Mouse (Mus musculus): ENCODE measurements around the gene Fam84b. TPM values are rescaled to one million over a fixed set of nuclear protein-coding genes. Genes with fewer than 3 reads are reported as not detected.
A peak's percentile ranks its signal among the peaks of the same experiment; 100 is the strongest.

The Fam84b gene
- 9.6 and 11.9 TPM in 2 replicates for polyA plus RNA-seq (2015; fragmentation: Nextera tagmentation; extraction: Ambion mirVana)

DNA sequence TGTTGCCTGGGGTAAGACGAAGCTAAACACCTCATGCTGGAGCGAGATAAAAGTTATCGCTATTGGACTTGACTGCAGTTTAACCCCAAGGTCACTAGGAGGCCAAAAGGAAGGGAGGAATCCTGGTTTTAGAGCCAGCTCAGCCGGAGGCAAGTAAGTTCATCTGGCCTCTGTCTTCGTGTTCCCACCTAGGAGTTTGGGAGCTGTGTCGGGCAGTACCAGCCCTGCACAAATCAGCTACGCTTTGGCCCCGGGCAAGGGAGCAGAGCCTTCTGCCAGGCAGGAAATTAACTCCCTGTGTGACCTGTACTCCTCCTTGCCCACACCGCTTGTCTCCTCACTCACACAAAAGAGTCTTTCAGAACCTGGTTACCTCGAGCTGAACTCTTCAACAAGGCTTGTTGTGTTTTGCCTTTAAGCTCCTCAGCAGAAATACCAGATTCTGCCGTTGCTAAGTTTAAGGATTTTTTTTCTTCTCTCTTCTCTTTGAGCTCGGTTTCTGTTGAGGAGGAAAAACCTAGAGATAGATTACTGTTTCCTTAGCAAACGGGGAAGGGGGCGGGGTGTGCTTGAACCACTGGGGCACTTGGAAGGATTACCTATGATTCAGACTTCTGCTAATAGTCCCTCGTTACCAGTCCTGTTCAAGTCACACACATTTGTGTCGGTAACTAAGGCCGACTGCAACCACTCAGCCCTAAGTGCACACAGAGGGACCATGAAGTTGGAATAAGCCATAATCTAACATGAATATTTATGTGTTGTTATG is at the start of gene Fam84b:
Gene Fam84b, minus strand, starts transcription at position 548 of the 769 bp plus-strand sequence.
- H3K9ac ChIP-seq = no peak within 1 kb of the TSS
- peaks cover 26% of the 10 kb centered on the region for H3K4me1 ChIP-seq
- H3K27ac ChIP-seq = peak within 1 kb of the TSS; percentile 41
- H3K27me3 ChIP-seq = no peaks in the 10 kb centered on the region
- no peaks in the 10 kb centered on the region for H3K36me3 ChIP-seq
- no peak within 1 kb of the TSS for H3K4me3 ChIP-seq
- 6% methylated on average over 17 of the region's 17 CpGs for WGBS
- ATAC-seq (ENCODE audit: insufficient number of reproducible peaks, insufficient read depth, low FRiP score, low TSS enrichment, low read depth) = peak; percentile 82
- H3K4me2 ChIP-seq = peak within 1 kb of the TSS; percentile 10
- no peaks in the 10 kb centered on the region for H3K9me3 ChIP-seq

DNA sequence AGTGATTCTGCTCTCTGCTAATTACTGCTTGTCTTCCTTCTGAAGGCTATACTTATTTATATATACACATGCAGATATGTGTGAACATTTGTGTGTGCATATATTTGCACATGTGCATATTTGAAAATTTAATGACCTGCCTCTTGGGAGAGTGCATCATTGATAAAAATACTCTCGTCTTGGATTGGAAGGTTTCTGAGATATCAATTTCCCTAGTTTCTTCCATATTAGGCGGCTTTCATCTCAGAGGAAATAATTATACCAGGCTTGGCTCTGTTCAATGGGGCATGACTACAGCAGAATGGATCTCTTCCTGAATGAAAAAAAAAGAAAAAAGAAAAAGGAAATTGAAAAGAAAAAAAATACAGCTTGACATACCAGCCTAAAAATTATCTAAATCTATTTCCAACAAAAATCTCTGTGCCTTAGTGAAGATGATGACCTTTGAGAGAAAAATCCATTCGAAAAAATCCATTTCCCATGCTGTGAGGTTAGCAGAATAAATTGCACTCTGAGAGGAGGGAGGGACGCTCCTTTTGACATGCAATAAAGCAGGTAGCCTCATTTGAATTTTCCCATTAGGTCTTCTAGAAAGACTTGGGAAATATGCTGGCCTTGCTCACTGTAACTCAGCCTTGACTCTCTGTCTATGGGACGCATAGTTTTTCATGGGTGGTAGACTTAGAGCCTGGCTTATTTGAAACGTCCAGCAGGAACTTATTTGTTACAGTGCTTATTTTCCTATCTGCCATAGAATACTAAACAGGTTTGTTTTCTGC is 44.8 kb upstream of the Fam84b start:
- no peak for ATAC-seq (ENCODE audit: insufficient number of reproducible peaks, insufficient read depth, low FRiP score, low TSS enrichment, low read depth)
- Histone ChIP-seq H3K4me2 (no peak overlapping the region), H3K9me3 (no peaks in the 10 kb centered on the region), H3K27me3 (no peaks in the 10 kb centered on the region), H3K4me3 (no peak overlapping the region), H3K4me1 (no peaks in the 10 kb centered on the region), H3K9ac (no peak overlapping the region), H3K36me3 (no peaks in the 10 kb centered on the region), H3K27ac (no peak overlapping the region)
- 59% methylated on average over 6 of the region's 6 CpGs for WGBS

- Histone ChIP-seq H3K4me3 (no peak overlapping the region), H3K36me3 (no peaks in the 10 kb centered on the region), H3K4me2 (no peak overlapping the region), H3K9me3 (no peaks in the 10 kb centered on the region), H3K27me3 (no peaks in the 10 kb centered on the region), H3K27ac (no peak overlapping the region), H3K4me1 (peaks cover 8% of the 10 kb centered on the region; the same call in 1 of the 2 replicates), H3K9ac (no peak overlapping the region)
- ATAC-seq (ENCODE audit: insufficient number of reproducible peaks, insufficient read depth, low FRiP score, low TSS enrichment, low read depth) = no peak
- WGBS = 86% methylated on average over 2 of the region's 2 CpGs
Measured at GRCm38 (mm10) chr15:60896040-60896439, 42.5 kb upstream of the Fam84b start.

GRCm38 (mm10) chr15:60892976-60893463 is 39.4 kb upstream of the Fam84b start:
- ATAC-seq (ENCODE audit: insufficient number of reproducible peaks, insufficient read depth, low FRiP score, low TSS enrichment, low read depth) = no peak
- H3K36me3 ChIP-seq = no peaks in the 10 kb centered on the region
- H3K4me3 ChIP-seq = no peak overlapping the region
- no peak overlapping the region for H3K4me2 ChIP-seq
- H3K9me3 ChIP-seq = no peaks in the 10 kb centered on the region
- peaks cover 12% of the 10 kb centered on the region; the same call in 1 of the 2 replicates for H3K4me1 ChIP-seq
- no peak overlapping the region for H3K27ac ChIP-seq
- WGBS = 65% methylated on average over 3 of the region's 3 CpGs
- no peak overlapping the region for H3K9ac ChIP-seq
- H3K27me3 ChIP-seq = no peaks in the 10 kb centered on the region

GRCm38 (mm10) chr15:60888724-60889123 is 35.1 kb upstream of the Fam84b start:
- no peak for ATAC-seq (ENCODE audit: insufficient number of reproducible peaks, insufficient read depth, low FRiP score, low TSS enrichment, low read depth)
- WGBS = 87% methylated on average over 2 of the region's 2 CpGs
- no peaks in the 10 kb centered on the region for H3K36me3 ChIP-seq

GRCm38 (mm10) chr15:60875721-60876120 is 22.1 kb upstream of the Fam84b start:
- Histone ChIP-seq H3K36me3 (no peaks in the 10 kb centered on the region), H3K9me3 (no peaks in the 10 kb centered on the region), H3K9ac (no peak overlapping the region), H3K27me3 (no peaks in the 10 kb centered on the region), H3K4me2 (no peak overlapping the region), H3K4me1 (no peaks in the 10 kb centered on the region), H3K4me3 (no peak overlapping the region), H3K27ac (no peak overlapping the region)
- WGBS = 82% methylated on average over 6 of the region's 6 CpGs
- no peak for ATAC-seq (ENCODE audit: insufficient number of reproducible peaks, insufficient read depth, low FRiP score, low TSS enrichment, low read depth)

More at GRCm38 (mm10) chr15:60888724-60889123, 35.1 kb upstream of the Fam84b start:
- no peak overlapping the region for H3K4me3 ChIP-seq
- no peak overlapping the region for H3K9ac ChIP-seq
- H3K4me2 ChIP-seq = no peak overlapping the region
- H3K27me3 ChIP-seq = no peaks in the 10 kb centered on the region
- H3K27ac ChIP-seq = no peak overlapping the region
- H3K9me3 ChIP-seq = no peaks in the 10 kb centered on the region
- peaks cover 12% of the 10 kb centered on the region; the same call in 1 of the 2 replicates for H3K4me1 ChIP-seq

DNA sequence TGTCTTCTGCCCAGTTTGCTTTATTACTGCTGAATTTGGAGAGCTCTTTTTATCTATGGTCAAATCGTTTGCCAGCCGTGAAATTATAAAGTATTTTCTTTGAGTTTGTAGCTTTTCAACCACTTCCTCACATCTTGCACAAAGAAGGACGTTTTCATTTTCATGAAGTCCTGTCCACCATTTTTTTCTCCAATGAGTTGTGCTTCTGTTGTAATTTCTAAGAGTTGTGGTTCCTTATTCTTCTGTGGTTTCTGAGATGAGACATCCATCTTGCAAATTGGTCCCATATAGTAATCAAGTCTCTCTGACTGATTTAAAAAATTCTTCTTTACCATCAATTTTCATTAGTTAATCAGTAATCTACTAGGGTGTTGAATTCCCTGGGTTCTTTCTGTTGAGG is 8.8 kb upstream of the Fam84b start:
- Histone ChIP-seq H3K9ac (no peak overlapping the region), H3K36me3 (no peaks in the 10 kb centered on the region), H3K27ac (no peak overlapping the region), H3K27me3 (no peaks in the 10 kb centered on the region), H3K4me2 (no peak overlapping the region), H3K9me3 (no peaks in the 10 kb centered on the region), H3K4me1 (no peaks in the 10 kb centered on the region), H3K4me3 (no peak overlapping the region)
- 67% methylated on average over 3 of the region's 3 CpGs for whole genome bisulfite sequencing
- ATAC-seq (ENCODE audit: insufficient number of reproducible peaks, insufficient read depth, low FRiP score, low TSS enrichment, low read depth) = no peak

GRCm38 (mm10) chr15:60855112-60855511 is 1.5 kb upstream of the Fam84b start:
- Histone ChIP-seq H3K9me3 (no peaks in the 10 kb centered on the region), H3K4me2 (no peak overlapping the region), H3K4me1 (peaks cover 17% of the 10 kb centered on the region; the same call in 1 of the 2 replicates), H3K27ac (no peak overlapping the region), H3K36me3 (no peaks in the 10 kb centered on the region), H3K9ac (no peak overlapping the region), H3K27me3 (no peaks in the 10 kb centered on the region), H3K4me3 (no peak overlapping the region)
- WGBS = 70% methylated on average over 1 of the region's 1 CpGs
- ATAC-seq (ENCODE audit: insufficient number of reproducible peaks, insufficient read depth, low FRiP score, low TSS enrichment, low read depth) = no peak

DNA sequence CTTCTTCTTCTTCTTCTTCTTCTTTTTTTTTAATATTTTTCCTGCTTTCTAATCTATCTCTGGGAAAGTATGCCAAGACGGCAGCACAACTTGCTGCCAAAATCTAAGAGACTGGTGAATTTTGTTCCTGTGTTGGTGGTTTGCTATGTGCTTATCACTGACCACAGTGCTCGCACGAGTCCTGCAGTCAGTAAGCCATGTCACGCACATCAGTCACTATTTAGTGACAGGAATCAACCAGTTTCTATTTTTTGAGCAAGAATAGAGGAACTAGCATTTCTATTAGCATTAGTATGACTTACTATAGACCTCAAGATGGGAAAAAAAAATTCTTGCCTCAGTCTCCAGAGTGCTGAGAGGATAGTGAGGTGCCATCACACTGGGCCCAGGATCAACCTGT is 573 bp upstream of the Fam84b start:
- no peak overlapping the region for H3K4me3 ChIP-seq
- H3K36me3 ChIP-seq = no peaks in the 10 kb centered on the region
- H3K4me1 ChIP-seq = peaks cover 20% of the 10 kb centered on the region
- H3K9ac ChIP-seq = no peak overlapping the region
- no peak overlapping the region; the same call in 1 of the 2 replicates for H3K27ac ChIP-seq
- ATAC-seq (ENCODE audit: insufficient number of reproducible peaks, insufficient read depth, low FRiP score, low TSS enrichment, low read depth) = no peak
- H3K4me2 ChIP-seq = no peak overlapping the region
- H3K9me3 ChIP-seq = no peaks in the 10 kb centered on the region
- H3K27me3 ChIP-seq = no peaks in the 10 kb centered on the region
- 70% methylated on average over 4 of the region's 4 CpGs for WGBS

DNA sequence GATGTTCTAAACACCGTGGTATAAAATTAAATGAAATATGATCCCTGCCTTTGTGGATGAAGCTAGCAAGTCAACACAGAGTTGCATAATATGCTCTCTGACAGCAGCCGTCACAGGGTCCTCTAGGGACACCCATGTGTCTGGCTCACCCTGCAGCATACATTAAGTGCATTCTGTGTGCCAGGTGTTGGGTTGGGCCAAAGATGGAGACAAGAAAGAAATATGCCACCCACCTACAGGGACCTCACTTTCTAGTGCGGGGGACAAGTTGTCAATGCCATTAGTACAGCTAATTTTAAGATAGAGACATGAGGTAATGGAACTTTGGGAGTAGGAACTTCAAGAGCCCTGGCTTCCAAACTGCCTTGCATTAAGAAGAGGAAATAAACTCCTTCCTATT is 4.9 kb downstream of the Fam84b start:
- no peak overlapping the region for H3K4me3 ChIP-seq
- H3K27me3 ChIP-seq = no peaks in the 10 kb centered on the region
- H3K36me3 ChIP-seq = no peaks in the 10 kb centered on the region
- H3K4me1 ChIP-seq = peaks cover 25% of the 10 kb centered on the region
- no peak overlapping the region for H3K27ac ChIP-seq
- no peak for ATAC-seq (ENCODE audit: insufficient number of reproducible peaks, insufficient read depth, low FRiP score, low TSS enrichment, low read depth)
- H3K9ac ChIP-seq = no peak overlapping the region
- no peak overlapping the region for H3K4me2 ChIP-seq
- no peaks in the 10 kb centered on the region for H3K9me3 ChIP-seq
- WGBS = 36% methylated on average over 3 of the region's 3 CpGs

- 0 out of 2 replicates have a peak overlapping the region, but pooled peaks have one; percentile 51 for H3K27ac ChIP-seq
- no peak overlapping the region for H3K4me2 ChIP-seq
- no peak overlapping the region for H3K9ac ChIP-seq
- no peak overlapping the region for H3K4me3 ChIP-seq
- no peaks in the 10 kb centered on the region for H3K27me3 ChIP-seq
- no peak for ATAC-seq (ENCODE audit: insufficient number of reproducible peaks, insufficient read depth, low FRiP score, low TSS enrichment, low read depth)
- H3K4me1 ChIP-seq = peaks cover 17% of the 10 kb centered on the region
- H3K36me3 ChIP-seq = no peaks in the 10 kb centered on the region
- no peaks in the 10 kb centered on the region for H3K9me3 ChIP-seq
- 26% methylated on average over 6 of the region's 6 CpGs for WGBS
Measured at GRCm38 (mm10) chr15:60846291-60846690, 7.3 kb downstream of the Fam84b start.

Measured in embryonic facial prominence, embryonic 13.5 days (tissue).